Mouse (Mus musculus) left cerebral cortex, adult 9 months (tissue): ENCODE data around the gene Lmf2.

Experiments
- DNase-seq, 2 experiments: peaks; one replicate each; pipeline ENCODE4 v3.0.0; 2022; ENCODE audit warnings: low spot score in 2 of 2

The Lmf2 gene

DNA sequence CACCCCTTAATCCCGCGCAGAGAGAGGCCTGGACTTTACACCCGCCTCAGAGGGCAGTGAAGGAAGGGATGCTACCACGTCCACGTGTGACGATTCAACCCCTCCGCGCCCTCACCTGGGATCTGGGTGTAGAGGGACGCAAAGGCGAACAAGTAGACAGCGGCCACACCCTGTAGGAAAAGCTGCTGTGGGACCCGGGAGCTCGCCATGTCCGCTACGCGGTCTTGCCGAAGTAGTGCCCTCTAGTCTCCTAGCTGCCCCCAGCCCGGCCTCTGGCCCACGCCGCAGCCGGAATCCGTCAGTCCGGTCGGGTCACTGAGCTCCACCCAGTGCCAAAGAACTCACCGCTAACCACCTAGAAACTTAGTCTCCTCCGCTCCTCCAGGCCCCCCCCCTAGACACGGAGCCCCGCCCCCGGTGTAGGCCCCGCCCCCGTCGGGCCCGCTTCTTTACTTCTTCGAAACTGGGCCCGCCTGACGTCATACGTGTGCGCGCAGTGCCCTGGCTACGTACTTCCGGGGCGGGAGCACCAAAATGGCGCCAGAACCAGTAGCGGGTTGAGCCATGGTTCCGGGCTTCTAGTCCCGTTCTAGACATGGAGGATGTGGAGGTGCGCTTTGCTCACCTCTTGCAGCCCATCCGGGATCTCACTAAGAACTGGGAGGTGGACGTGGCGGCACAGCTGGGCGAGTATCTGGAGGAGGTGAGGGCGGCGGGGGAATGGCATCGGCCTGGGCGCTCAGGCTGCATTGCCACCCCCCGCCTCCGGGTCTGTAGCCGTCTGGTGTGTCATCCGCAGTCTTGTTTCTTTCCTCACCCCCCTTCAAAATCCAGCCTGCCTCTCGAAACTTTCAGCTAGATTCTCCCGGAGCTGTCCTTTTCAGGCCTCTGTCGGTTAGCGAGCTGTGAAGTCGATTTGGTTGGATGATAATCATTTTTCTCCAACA, at the start of gene Lmf2, which contains the start of gene Ncaph2:
Lmf2 (minus strand) TSS at position 419 of the 947 bp plus-strand sequence.
Ncaph2 (plus strand) TSS at position 479 of the 947 bp plus-strand sequence.
- peak; percentile 79 to 94 for DNase-seq

GRCm38 (mm10) chr15:89404831-89405623, 49.6 kb upstream of the Lmf2 start:
- no peak for DNase-seq

GRCm38 (mm10) chr15:89402471-89402870, 47.0 kb upstream of the Lmf2 start:
- no peak for DNase-seq

- no peak for DNase-seq
Observed at GRCm38 (mm10) chr15:89399716-89400115, 44.3 kb upstream of the Lmf2 start.

- DNase-seq = no peak
Observed at GRCm38 (mm10) chr15:89398146-89398545, 42.7 kb upstream of the Lmf2 start.

- DNase-seq = no peak
Observed at GRCm38 (mm10) chr15:89396883-89397282, 41.4 kb upstream of the Lmf2 start.

- no peak for DNase-seq
Observed at GRCm38 (mm10) chr15:89390081-89390480, 34.6 kb upstream of the Lmf2 start.

- no peak for DNase-seq
Observed at GRCm38 (mm10) chr15:89387127-89387526, 31.7 kb upstream of the Lmf2 start.

DNA sequence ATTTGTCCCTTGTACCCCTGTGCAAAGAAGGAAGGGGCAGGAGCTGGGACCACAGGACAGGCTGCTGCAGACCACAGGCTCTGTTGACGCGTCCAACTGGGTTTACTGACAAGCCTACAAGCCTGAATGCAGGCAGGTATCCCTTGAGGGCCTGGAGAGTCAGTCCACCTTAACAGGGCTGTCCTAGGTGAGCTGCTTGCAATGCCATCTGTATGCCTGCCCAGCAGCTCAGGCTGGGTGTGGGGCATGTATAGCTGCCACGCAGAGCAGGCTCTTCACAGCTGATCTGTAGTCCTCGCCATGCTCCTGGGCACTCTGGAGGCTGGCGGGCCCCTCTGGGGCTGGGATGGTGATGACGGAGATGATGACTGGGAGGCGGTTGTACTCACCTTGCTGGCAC, 29.2 kb upstream of the Lmf2 start, which contains the start of gene Klhdc7b:
Klhdc7b (plus strand) TSS at position 301 of the 400 bp plus-strand sequence.
- DNase-seq = no peak

DNA sequence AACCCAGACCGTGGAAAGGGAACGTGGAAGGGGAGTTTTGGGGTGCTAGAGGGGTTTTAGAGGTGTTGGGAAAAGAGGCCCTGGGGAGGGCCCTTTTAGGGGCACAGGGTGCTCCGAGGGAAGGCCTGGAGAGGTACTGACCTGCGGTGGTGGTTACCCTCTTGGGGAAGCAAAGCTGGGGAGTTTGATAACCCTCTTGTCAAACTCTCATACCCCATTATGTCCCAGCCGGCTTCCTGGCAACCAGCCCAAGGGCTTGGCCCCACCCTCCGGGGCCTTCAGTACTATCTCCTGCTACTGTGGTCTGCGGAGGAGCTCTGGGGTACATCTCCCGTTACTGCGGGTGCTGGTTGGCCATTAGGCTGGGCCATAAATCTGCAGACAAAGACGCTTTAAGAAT, 24.0 kb upstream of the Lmf2 start:
- DNase-seq = no peak

- no peak for DNase-seq
Observed at GRCm38 (mm10) chr15:89378831-89379401, 23.5 kb upstream of the Lmf2 start, which contains the start of gene Odf3b. Gene Odf3b, minus strand, starts transcription at chr15:89379282.

GRCm38 (mm10) chr15:89377938-89378828, 22.7 kb upstream of the Lmf2 start:
- DNase-seq = no peak

- DNase-seq = no peak
Observed at GRCm38 (mm10) chr15:89377362-89377761, 21.9 kb upstream of the Lmf2 start.

DNA sequence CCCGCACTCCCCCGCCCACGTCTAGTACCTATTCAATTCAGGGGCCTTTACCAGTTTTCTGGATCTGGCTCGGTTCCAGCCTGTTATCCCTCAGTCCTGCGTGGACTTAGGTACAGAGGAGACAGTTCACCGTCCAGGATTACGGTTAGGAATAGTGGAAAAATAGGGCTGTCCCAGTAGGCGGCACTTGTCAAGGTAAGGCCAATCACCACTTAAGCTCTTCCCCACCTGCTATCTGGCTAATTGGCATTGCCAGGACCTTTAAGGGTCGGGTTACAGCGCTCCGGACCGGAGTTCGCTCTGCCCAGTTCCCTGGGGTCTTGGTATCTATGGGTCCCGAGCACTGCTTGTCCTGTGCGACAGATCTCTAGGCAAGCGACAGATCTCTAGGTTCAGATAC, 21.5 kb upstream of the Lmf2 start, which contains the start of gene Tymp:
Tymp (minus strand) TSS at position 83 of the 400 bp plus-strand sequence.
- DNase-seq = no peak

GRCm38 (mm10) chr15:89376040-89376439, 20.6 kb upstream of the Lmf2 start:
- DNase-seq = no peak

GRCm38 (mm10) chr15:89374801-89375534, 19.5 kb upstream of the Lmf2 start:
- no peak for DNase-seq

- no peak for DNase-seq
Observed at GRCm38 (mm10) chr15:89374340-89374739, 18.9 kb upstream of the Lmf2 start.

GRCm38 (mm10) chr15:89373762-89374248, 18.3 kb upstream of the Lmf2 start, which contains the start of gene Sco2:
Gene Sco2, minus strand, starts transcription at chr15:89373846.
- peak; percentile 66 to 94 for DNase-seq

DNA sequence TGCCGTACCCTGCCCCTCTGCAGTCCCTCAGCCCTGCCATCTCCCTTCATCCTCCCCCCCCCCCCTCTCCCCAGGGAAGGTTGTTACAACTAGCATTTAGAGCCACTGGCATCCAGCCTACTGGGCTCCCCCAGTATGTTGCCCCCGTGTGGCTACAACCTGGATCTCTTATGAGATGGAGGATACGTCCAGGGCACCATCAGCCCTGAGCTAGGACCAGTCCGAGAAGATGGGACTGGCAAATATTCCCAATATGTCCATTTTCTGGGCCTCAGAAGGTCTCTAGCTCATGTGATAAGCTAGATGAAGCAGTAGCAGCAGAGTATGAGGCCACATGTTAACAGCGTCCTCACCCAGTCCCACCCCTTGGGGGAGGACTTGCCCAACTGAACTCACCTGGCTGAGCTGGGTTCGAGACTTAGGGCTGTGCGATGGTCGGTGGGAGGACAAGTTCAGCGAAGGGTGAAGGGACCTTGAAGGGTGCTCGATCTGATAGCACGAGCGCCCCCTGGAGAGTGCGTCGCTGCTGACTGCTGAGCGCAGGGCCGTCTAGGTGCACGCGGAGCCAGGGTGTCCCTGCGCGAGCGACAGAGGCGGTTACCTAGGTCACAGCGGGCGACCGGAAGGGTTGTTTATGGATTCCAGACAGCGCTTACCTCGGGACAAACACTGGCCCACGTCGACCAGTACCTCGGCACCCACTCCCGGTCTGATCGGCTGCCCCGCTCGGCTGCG, 17.7 kb upstream of the Lmf2 start:
- peak; percentile 67 to 87 for DNase-seq
